Mouse (Mus musculus): ENCODE results near the gene Rftn2.

- TF ChIP-seq GATA1 (IDR thresholded peaks at IDR 0.05; ENCODE audit: borderline replicate concordance, low read length), result no peak
- TF ChIP-seq FLI1 (IDR thresholded peaks at IDR 0.05; ENCODE audit: low read length), result no peak
Measured at GRCm38 (mm10) chr1:55234910-55235520, 8.4 kb upstream of the Rftn2 start.
